Mouse (Mus musculus): ENCODE results near the gene Zfr. TPM values are rescaled to one million over a fixed set of nuclear protein-coding genes. Genes with fewer than 3 reads are reported as not detected.
"Not testable (repeated sequence)": the region's sequence is repeated elsewhere in the genome, so short reads cannot be mapped to it uniquely, and the experiment has no call there.

Zfr gene
- polyA plus RNA-seq, 1 experiment from 2014 or later: 136 TPM

DNA sequence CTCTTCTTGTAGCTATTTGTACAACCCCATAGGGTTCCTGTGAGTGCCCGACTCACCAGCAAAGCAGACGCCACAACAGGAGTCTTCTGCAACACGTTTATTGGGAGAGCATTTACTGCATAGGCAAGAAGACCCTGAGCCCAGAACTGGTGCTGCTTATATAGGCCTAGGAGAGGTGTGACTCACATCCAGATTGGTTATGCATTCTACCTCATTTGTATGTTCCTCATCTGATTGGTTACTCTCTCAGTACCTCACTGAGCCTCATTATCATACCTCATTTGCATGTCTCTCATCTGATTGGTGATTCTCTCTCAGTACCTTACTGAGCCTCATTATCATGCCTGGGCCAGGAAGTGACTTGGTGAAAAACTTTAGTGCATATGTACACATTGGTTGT is 8.7 kb upstream of the Zfr start:
- WGBS: 76% methylated on average over 3 of the region's 3 CpGs
- ATAC-seq (ENCODE audit: low FRiP score, low read depth); H3K4me1 ChIP-seq; H3K9ac ChIP-seq; H3K27ac ChIP-seq; H3K27me3 ChIP-seq; H3K4me2 ChIP-seq (replicated peaks); H3K36me3 ChIP-seq; H3K9me3 ChIP-seq; H3K4me3 ChIP-seq: not testable (repeated sequence)

DNA sequence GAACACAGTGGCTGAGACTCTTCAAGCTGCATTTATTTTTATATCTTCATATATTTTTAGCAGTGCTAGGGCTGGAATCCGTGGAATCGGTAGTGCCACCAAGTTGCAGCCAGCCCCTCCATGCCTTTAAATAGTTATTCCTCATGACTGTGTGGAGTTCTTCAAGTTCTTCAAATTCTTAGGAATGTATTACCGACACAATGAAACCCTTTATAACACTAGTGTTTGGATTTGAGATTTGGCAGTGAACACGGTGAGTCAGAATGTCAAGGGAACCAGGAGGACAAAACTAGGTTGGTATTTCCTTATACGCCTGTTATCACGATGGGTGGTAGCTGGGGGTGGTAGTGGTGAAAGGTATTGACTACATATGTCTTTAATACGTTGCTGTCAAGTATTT is 6.4 kb upstream of the Zfr start:
- no peak overlapping the region for H3K9ac ChIP-seq
- H3K4me2 ChIP-seq (replicated peaks): no peak overlapping the region
- 58% methylated on average over 7 of the region's 7 CpGs for WGBS
- peaks cover 3% of the 10 kb centered on the region; the same call in 1 of the 2 replicates for H3K27me3 ChIP-seq
- H3K36me3 ChIP-seq: no peaks in the 10 kb centered on the region
- ATAC-seq (ENCODE audit: low FRiP score, low read depth): no peak; the same call in 1 of the 2 replicates
- H3K27ac ChIP-seq: no peak overlapping the region
- no peaks in the 10 kb centered on the region for H3K4me1 ChIP-seq
- H3K4me3 ChIP-seq: no peak overlapping the region
- H3K9me3 ChIP-seq: no peaks in the 10 kb centered on the region

DNA sequence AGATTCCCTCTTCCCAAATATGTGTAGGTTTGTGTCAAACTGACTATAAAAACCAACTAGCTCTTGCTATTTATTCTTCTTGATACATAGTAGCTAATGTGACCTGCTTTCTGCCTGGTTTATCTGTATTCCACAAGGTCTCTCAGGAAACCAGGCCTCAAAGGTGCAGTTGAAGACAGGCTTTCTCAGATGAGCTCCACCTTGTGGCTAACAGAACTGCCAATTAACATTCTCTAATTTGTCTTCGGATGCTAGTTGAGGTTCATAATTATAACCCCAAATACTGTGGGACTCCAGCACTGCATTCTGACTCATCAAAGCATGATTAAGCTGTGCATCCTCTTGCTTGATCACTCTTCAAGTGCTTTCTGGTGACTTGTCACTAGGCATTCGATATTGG is 4.2 kb upstream of the Zfr start:
- no peak overlapping the region for H3K9ac ChIP-seq
- no peaks in the 10 kb centered on the region for H3K36me3 ChIP-seq
- 69% methylated on average over 2 of the region's 2 CpGs for WGBS
- peaks cover 3% of the 10 kb centered on the region; the same call in 1 of the 2 replicates for H3K27me3 ChIP-seq
- no peak overlapping the region for H3K27ac ChIP-seq
- no peak overlapping the region for H3K4me3 ChIP-seq
- H3K4me1 ChIP-seq: peaks cover 5% of the 10 kb centered on the region
- no peak overlapping the region for H3K4me2 ChIP-seq (replicated peaks)
- no peak for ATAC-seq (ENCODE audit: low FRiP score, low read depth)
- no peaks in the 10 kb centered on the region for H3K9me3 ChIP-seq

DNA sequence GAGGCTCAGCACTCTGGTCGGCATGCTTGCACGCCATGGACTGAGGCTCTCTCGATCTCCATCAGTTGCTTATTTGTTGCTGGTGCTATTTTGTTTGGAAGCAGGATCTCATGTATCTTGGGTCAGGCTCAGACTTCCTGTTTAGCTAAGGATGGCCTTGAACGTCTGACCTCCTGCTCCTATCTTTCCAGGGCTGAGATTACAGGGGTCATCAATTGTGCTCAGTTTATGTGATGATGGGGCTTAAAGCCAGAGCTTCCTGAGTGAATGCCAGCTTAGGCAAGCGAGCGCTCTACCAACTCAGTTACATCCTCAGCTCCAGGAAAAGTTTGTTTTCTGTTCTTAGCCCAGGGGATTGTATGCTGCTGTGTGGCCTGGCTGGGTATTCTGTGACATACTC is 3.1 kb upstream of the Zfr start:
- Histone ChIP-seq H3K9ac (no peak overlapping the region), H3K36me3 (no peaks in the 10 kb centered on the region), H3K4me2 (replicated peaks) (no peak overlapping the region), H3K27me3 (peaks cover 3% of the 10 kb centered on the region; the same call in 1 of the 2 replicates), H3K4me3 (no peak overlapping the region), H3K4me1 (peaks cover 8% of the 10 kb centered on the region), H3K27ac (no peak overlapping the region), H3K9me3 (no peaks in the 10 kb centered on the region)
- 62% methylated on average over 6 of the region's 6 CpGs for WGBS
- no peak for ATAC-seq (ENCODE audit: low FRiP score, low read depth)

DNA sequence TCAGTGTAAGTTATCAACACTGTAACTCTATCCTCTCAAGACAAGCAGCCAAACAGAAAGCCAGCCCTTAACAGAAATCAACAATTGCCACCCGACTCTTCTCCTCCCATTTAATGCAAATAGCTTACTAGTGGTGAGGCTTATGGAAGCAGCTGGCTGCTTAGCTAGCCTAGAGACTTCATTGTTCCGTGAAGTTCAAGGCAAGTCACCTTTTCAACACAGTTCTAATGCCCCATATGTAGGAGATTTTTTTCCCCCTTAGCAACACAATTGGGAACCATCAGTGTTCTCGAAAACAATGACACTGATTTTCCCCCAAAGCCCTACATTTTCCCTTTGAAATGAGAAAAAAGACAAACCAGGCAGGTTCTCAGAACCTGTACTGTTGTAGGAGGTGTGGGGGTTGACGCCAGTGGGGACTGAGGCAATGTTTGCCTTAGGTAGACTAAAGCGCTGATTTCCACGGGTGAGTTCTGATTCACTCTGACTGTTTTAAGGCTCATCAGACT is 1.9 kb upstream of the Zfr start:
- Histone ChIP-seq H3K27ac (no peak overlapping the region), H3K4me3 (no peak overlapping the region), H3K9me3 (no peaks in the 10 kb centered on the region), H3K4me1 (peaks cover 12% of the 10 kb centered on the region), H3K27me3 (peaks cover 3% of the 10 kb centered on the region; the same call in 1 of the 2 replicates), H3K9ac (no peak overlapping the region), H3K4me2 (replicated peaks) (no peak overlapping the region), H3K36me3 (no peaks in the 10 kb centered on the region)
- no peak for ATAC-seq (ENCODE audit: low FRiP score, low read depth)
- 27% methylated on average over 6 of the region's 6 CpGs for WGBS

DNA sequence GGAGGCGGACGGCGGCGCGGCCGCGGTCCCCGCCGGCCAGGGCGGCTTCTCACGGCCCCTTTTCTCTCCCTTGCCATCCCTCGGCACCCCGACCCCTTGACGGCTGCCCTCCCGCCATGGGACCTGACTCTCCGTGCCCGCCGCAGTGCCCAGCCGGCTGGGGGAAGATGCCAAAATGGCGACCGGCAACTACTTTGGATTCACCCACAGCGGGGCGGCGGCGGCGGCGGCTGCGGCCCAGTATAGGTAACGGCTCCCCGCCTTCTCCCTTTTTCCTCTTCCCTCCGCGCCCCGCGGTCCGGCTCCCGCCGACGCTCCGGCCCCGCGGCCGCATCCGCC is 431 bp downstream of the Zfr start:
- H3K4me2 ChIP-seq (replicated peaks): peak overlapping the region; percentile 88
- under 1% methylated on average over 23 of the region's 43 CpGs for WGBS

DNA sequence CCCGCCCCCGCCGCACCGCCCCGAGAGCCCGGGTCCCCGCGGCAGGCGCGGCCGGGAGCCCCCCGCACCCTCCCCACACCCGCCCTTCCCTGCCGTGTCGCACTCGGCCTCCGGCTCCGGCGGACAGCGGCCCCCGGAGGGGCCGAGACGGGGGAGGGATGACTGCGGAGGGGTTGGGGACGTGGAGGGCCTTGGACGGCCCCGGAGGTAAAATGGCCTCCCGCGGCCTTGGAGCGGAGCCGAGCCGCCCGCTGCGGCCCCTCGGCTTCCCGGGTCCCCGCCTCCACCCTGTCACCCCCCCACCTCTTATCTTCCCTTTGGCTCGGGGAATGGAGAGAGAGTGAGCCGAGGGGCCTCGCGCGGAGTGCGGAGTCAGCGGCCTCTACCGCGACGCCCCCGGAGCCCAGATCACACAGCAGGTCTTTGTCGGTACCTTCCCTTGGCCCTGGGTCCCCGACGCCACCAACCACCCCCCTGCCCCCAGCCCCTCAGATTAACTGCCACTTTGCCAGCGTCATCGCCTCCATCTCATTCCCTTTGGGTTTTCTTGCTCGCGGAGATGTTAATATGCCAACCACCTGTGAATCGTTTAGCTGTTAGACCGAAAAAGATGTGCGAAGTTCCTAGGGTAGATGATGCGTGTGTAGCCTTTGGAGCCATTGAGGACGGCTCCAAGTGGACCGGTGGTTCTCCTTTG is 949 bp downstream of the Zfr start:
- peaks cover 26% of the 10 kb centered on the region for H3K4me1 ChIP-seq
- WGBS: under 1% methylated on average over 59 of the region's 61 CpGs
- H3K27me3 ChIP-seq: peaks cover 3% of the 10 kb centered on the region; the same call in 1 of the 2 replicates
- H3K27ac ChIP-seq: peak overlapping the region; percentile 91
- H3K9me3 ChIP-seq: no peaks in the 10 kb centered on the region
- H3K36me3 ChIP-seq: no peaks in the 10 kb centered on the region
- H3K4me2 ChIP-seq (replicated peaks): peak overlapping the region; percentile 88
- peak; percentile 29 for ATAC-seq (ENCODE audit: low FRiP score, low read depth)
- peak overlapping the region; percentile 99 for H3K9ac ChIP-seq
- H3K4me3 ChIP-seq: peak overlapping the region; percentile 98

More for the DNA sequence above, 431 bp downstream of the Zfr start:
- Histone ChIP-seq H3K9me3 (no peaks in the 10 kb centered on the region), H3K27me3 (peaks cover 3% of the 10 kb centered on the region; the same call in 1 of the 2 replicates), H3K9ac (peak overlapping the region; percentile 99), H3K4me3 (peak overlapping the region; percentile 98), H3K4me1 (peaks cover 26% of the 10 kb centered on the region), H3K36me3 (no peaks in the 10 kb centered on the region), H3K27ac (peak overlapping the region; percentile 91)
- peak; percentile 18; the same call in 1 of the 2 replicates for ATAC-seq (ENCODE audit: low FRiP score, low read depth)

DNA sequence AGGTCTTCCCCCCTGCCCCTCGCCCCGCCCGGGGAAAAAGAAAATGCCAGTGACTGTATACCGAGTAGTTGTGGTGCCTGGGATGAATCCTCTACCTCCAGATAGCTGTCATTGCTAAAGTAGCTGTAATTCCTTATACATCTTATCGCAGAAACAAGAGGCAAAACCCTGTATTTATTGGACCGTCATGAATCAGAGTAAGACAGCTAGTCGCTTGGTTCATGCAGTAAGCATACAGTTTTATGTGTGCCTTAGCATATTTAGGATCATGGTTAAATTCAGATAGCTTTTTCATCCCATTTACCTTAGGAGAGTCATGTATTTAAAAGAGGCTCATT is 1.5 kb downstream of the Zfr start:
- Histone ChIP-seq H3K9me3 (no peaks in the 10 kb centered on the region), H3K9ac (peak overlapping the region; percentile 99), H3K36me3 (no peaks in the 10 kb centered on the region), H3K4me2 (replicated peaks) (peak overlapping the region; percentile 88), H3K4me3 (peak overlapping the region; percentile 98), H3K27ac (peak overlapping the region; percentile 91), H3K27me3 (peaks cover 3% of the 10 kb centered on the region; the same call in 1 of the 2 replicates), H3K4me1 (peaks cover 26% of the 10 kb centered on the region)
- WGBS: 5% methylated on average over 7 of the region's 7 CpGs
- no peak for ATAC-seq (ENCODE audit: low FRiP score, low read depth)

DNA sequence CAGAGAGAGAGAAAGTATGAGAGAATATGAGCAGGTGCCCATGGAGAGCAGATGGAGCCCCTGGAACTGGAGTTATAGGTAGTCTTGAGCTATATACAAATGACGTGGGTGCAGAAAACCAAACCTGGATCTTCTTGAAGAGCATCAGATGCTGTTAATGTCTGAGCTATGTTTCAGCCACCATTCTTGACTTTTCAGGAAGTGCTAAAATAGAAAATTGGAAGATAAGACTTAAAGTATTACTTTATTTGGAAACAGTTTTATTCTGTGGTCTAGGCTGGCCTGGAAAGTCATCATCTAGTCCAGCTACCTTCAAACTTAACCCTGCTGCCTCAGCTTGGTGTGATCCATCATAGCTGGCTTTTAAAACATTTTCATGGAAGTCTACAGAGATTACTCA is 7.3 kb downstream of the Zfr start:
- Histone ChIP-seq H3K4me2 (replicated peaks) (no peak overlapping the region), H3K4me3 (no peak overlapping the region), H3K27ac (no peak overlapping the region), H3K9me3 (no peaks in the 10 kb centered on the region), H3K9ac (no peak overlapping the region), H3K36me3 (peaks cover 8% of the 10 kb centered on the region; the same call in 1 of the 2 replicates), H3K27me3 (no peaks in the 10 kb centered on the region), H3K4me1 (peaks cover 18% of the 10 kb centered on the region)
- 100% methylated on average over 1 of the region's 1 CpGs for WGBS
- no peak for ATAC-seq (ENCODE audit: low FRiP score, low read depth)

DNA sequence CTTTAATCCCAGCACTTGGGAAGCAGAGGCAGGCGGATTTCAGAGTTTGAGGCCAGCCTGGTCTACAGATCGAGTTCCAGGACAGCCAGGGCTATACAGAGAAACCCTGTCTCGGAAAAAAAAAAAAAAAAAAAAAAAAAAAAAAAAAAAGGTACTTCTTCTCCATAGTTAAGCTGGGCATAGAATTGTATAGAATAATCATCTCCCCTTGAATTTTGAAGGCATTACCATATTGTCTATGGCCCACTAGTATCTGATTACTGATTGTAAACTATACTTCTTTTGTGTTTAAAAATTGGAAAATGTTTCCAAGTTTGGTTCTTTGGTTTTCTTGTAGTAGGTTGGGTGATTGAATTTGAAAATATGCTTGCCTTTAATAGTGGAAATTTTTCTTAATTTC is 13.2 kb downstream of the Zfr start:
- H3K9me3 ChIP-seq; H3K4me3 ChIP-seq; H3K9ac ChIP-seq; H3K27ac ChIP-seq; ATAC-seq (ENCODE audit: low FRiP score, low read depth); H3K4me2 ChIP-seq (replicated peaks); H3K27me3 ChIP-seq; H3K36me3 ChIP-seq; H3K4me1 ChIP-seq: not testable (repeated sequence)
- WGBS: 83% methylated on average over 3 of the region's 3 CpGs

DNA sequence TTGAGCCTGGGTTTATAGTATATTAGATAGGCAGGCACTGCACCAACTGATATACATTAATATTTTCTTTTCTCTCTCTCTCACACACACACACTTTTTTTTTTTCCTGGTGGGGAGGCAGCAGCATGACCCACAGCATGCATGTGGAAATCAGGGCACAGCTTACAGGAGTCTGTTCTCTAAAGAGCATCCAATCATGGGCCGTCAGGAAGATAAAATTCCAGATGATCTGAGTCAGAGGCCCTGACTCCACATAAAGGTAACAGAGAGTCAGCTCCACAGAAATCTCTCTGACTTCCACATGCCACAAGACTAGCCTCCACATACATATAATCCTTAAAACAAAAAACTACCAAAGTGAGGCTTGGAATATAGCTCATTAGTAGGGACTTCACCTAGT is 16.9 kb downstream of the Zfr start:
- no peak overlapping the region for H3K27ac ChIP-seq
- H3K4me2 ChIP-seq (replicated peaks): no peak overlapping the region
- H3K27me3 ChIP-seq: no peaks in the 10 kb centered on the region
- no peak overlapping the region for H3K9ac ChIP-seq
- H3K4me3 ChIP-seq: no peak overlapping the region
- H3K9me3 ChIP-seq: no peaks in the 10 kb centered on the region
- peaks cover 20% of the 10 kb centered on the region for H3K36me3 ChIP-seq
- WGBS: 55% methylated on average over 1 of the region's 1 CpGs
- ATAC-seq (ENCODE audit: low FRiP score, low read depth): no peak
- peaks cover 8% of the 10 kb centered on the region for H3K4me1 ChIP-seq

DNA sequence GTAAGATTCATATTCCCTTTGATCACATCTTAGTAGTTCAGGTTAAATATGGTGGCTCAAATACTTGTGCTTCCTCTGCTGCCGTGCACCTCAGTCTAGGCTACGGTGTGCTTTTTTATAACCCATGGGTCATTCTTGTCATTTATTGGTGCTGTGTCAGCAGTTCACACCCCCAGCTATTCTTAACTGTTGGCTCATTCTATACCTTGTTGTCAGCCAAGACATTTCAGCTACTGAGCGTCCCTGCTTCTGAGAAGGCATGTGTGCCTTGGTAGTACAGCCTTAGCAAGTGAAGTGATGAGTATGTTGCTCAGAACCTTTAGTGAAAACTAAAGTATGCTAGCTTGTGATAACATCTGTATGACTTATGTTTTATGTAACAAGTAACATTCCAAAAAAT is 17.7 kb downstream of the Zfr start:
- Histone ChIP-seq H3K27ac (no peak overlapping the region), H3K27me3 (no peaks in the 10 kb centered on the region), H3K9me3 (no peaks in the 10 kb centered on the region), H3K9ac (no peak overlapping the region), H3K4me1 (peaks cover 8% of the 10 kb centered on the region), H3K4me2 (replicated peaks) (no peak overlapping the region), H3K36me3 (peaks cover 22% of the 10 kb centered on the region), H3K4me3 (no peak overlapping the region)
- 38% methylated on average over 3 of the region's 3 CpGs for WGBS
- no peak for ATAC-seq (ENCODE audit: low FRiP score, low read depth)

DNA sequence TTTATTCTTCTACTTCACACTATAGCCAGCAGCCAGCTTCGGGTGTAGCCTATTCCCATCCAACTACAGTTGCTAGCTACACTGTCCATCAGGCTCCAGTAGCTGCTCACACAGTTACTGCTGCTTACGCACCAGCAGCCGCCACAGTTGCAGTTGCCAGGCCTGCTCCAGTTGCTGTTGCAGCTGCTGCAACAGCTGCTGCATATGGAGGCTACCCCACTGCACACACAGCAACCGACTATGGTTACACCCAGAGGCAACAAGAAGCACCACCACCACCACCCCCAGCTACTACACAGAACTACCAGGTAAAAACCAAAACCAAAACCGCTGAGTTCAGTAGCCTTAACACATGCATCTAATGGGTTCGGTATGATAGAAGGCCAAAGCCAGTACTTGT is 18.7 kb downstream of the Zfr start:
- WGBS: 82% methylated on average over 6 of the region's 6 CpGs
- Histone ChIP-seq H3K27me3 (no peaks in the 10 kb centered on the region), H3K9me3 (no peaks in the 10 kb centered on the region), H3K36me3 (peaks cover 32% of the 10 kb centered on the region), H3K4me1 (peaks cover 8% of the 10 kb centered on the region), H3K27ac (no peak overlapping the region), H3K4me3 (no peak overlapping the region), H3K4me2 (replicated peaks) (no peak overlapping the region), H3K9ac (no peak overlapping the region)
- ATAC-seq (ENCODE audit: low FRiP score, low read depth): peak; percentile 48; the same call in 1 of the 2 replicates

All from limb, embryonic 13.5 days (tissue).